Mouse (Mus musculus) MEL (cell line): ENCODE results near the gene Triobp. TPM values are rescaled to one million over a fixed set of nuclear protein-coding genes. Genes with fewer than 3 reads are reported as not detected.
A peak's percentile ranks its signal among the peaks of the same experiment; 100 is the strongest.

Source experiments
- DNase-seq: peaks from one replicate; pipeline ENCODE4 v3.0.0; 2011; ENCODE audit warnings: low read depth, low spot score
- H3K27ac ChIP-seq: 2 replicates; pipeline ENCODE4 v1.5.1; 2012; ENCODE audit warnings: low read depth, mild to moderate bottlenecking, control low read depth, low read length, moderate library complexity; ENCODE audit not compliant: control insufficient read depth
- H3K27me3 ChIP-seq, 2 experiments: fragments of 150-350 bp in 1 of 2; sonication (generic) in 1 of 2; 2 replicates each; pipeline ENCODE4 v1.6.1; 2012; ENCODE audit warnings: low read length in 2 of 2, mild to moderate bottlenecking in 2 of 2, improper control_type of control experiment in 1 of 2, moderate library complexity in 1 of 2; ENCODE audit not compliant: insufficient read depth in 2 of 2, control insufficient read depth in 1 of 2
- H3K36me3 ChIP-seq, 2 experiments: 2 replicates each; pipeline ENCODE4 v1.6.1; 2012 to 2014; ENCODE audit warnings: low read length in 2 of 2, improper control_type of control experiment in 1 of 2, inconsistent platforms in 1 of 2, mild to moderate bottlenecking in 1 of 2; ENCODE audit not compliant: insufficient read depth in 2 of 2, control insufficient read depth in 1 of 2
- H3K4me1 ChIP-seq, 2 experiments: fragments of 150-350 bp in 1 of 2; sonication (generic) in 1 of 2; 2 replicates each; pipeline ENCODE4 v1.6.1; 2012; ENCODE audit warnings: low read length in 2 of 2, improper control_type of control experiment in 1 of 2, mild to moderate bottlenecking in 1 of 2; ENCODE audit not compliant: insufficient read depth in 2 of 2, control insufficient read depth in 1 of 2
- H3K4me3 ChIP-seq, 2 experiments: fragments of 150-350 bp in 1 of 2; sonication (generic) in 1 of 2; 2 replicates each; pipeline ENCODE4 v1.5.1; 2012; ENCODE audit warnings: low read depth in 2 of 2, low read length in 2 of 2, mild to moderate bottlenecking in 2 of 2, moderate library complexity in 2 of 2, control low read depth in 1 of 2, improper control_type of control experiment in 1 of 2; ENCODE audit not compliant: control insufficient read depth in 1 of 2, insufficient read depth in 1 of 2
- H3K79me2 ChIP-seq: 2 replicates; pipeline ENCODE4 v1.6.1; 2012; ENCODE audit warnings: mild to moderate bottlenecking, low read length, moderate library complexity; ENCODE audit not compliant: control insufficient read depth, poor library complexity, insufficient read depth
- H3K9ac ChIP-seq: 2 replicates; pipeline ENCODE4 v1.6.1; 2012; ENCODE audit warnings: low read depth, mild to moderate bottlenecking, control low read depth, low read length, moderate library complexity; ENCODE audit not compliant: control insufficient read depth, poor library complexity, severe bottlenecking
- H3K9me3 ChIP-seq: fragments of 150-350 bp; sonication (generic); replicated peaks from 2 replicates; pipeline ENCODE4 v1.6.1; 2012; ENCODE audit warnings: mild to moderate bottlenecking, low read length, improper control_type of control experiment, moderate library complexity; ENCODE audit not compliant: insufficient read depth
- CHD1 ChIP-seq: IDR thresholded peaks from 2 replicates; pipeline ENCODE4 v1.6.1; 2012; ENCODE audit warnings: low read depth, mild to moderate bottlenecking, inconsistent platforms, low read length, improper control_type of control experiment
- CHD2 ChIP-seq: IDR thresholded peaks from 2 replicates; pipeline ENCODE4 v1.6.1; 2011; ENCODE audit warnings: low read length, improper control_type of control experiment
- E2F4 ChIP-seq: IDR thresholded peaks from 2 replicates; pipeline ENCODE4 v1.6.1; 2011; ENCODE audit warnings: low read depth, low read length, improper control_type of control experiment, borderline replicate concordance
- ETS1 ChIP-seq: IDR thresholded peaks from 2 replicates; pipeline ENCODE4 v1.6.1; 2012; ENCODE audit warnings: low read depth, mild to moderate bottlenecking, inconsistent platforms, low read length, improper control_type of control experiment, moderate library complexity
- GATA1 ChIP-seq: IDR thresholded peaks from 2 replicates; pipeline ENCODE4 v1.6.1; 2011; ENCODE audit warnings: low read depth, low read length, improper control_type of control experiment
- HCFC1 ChIP-seq: IDR thresholded peaks from 2 replicates; pipeline ENCODE4 v1.6.1; 2012; ENCODE audit warnings: low read depth, mild to moderate bottlenecking, inconsistent platforms, low read length, improper control_type of control experiment, moderate library complexity
- JUND ChIP-seq: IDR thresholded peaks from 2 replicates; pipeline ENCODE4 v1.6.1; 2011; ENCODE audit warnings: low read depth, mild to moderate bottlenecking, improper control_type of control experiment, low read length
- MAFK ChIP-seq: IDR thresholded peaks from 2 replicates; pipeline ENCODE4 v1.6.1; 2011; ENCODE audit warnings: low read depth, mild to moderate bottlenecking, low read length, improper control_type of control experiment, borderline replicate concordance
- MXI1 ChIP-seq: IDR thresholded peaks from 2 replicates; pipeline ENCODE4 v1.6.1; 2011; ENCODE audit warnings: mild to moderate bottlenecking, low read depth, low read length, improper control_type of control experiment
- MYC ChIP-seq: IDR thresholded peaks from 2 replicates; pipeline ENCODE4 v1.6.1; 2011; ENCODE audit warnings: low read depth, mild to moderate bottlenecking, low read length, improper control_type of control experiment, moderate library complexity
- NELFE ChIP-seq: IDR thresholded peaks from 2 replicates; pipeline ENCODE4 v1.6.1; 2011; ENCODE audit warnings: low read depth, low read length, improper control_type of control experiment
- NRF1 ChIP-seq: IDR thresholded peaks from 2 replicates; pipeline ENCODE4 v1.6.1; 2014; ENCODE audit warnings: low read depth, mild to moderate bottlenecking, inconsistent platforms, low read length, improper control_type of control experiment, moderate library complexity; ENCODE audit not compliant: poor library complexity, insufficient read depth, severe bottlenecking
- POLR2AphosphoS2 ChIP-seq: IDR thresholded peaks from 2 replicates; pipeline ENCODE4 v1.6.1; 2011; ENCODE audit warnings: low read length, improper control_type of control experiment
- RAD21 ChIP-seq: IDR thresholded peaks from 2 replicates; pipeline ENCODE4 v1.6.1; 2011; ENCODE audit warnings: mild to moderate bottlenecking, low read depth, low read length, improper control_type of control experiment
- RCOR1 ChIP-seq: IDR thresholded peaks from 2 replicates; pipeline ENCODE4 v1.6.1; 2012; ENCODE audit warnings: low read depth, mild to moderate bottlenecking, inconsistent platforms, low read length, improper control_type of control experiment
- TAL1 ChIP-seq: IDR thresholded peaks from 2 replicates; pipeline ENCODE4 v1.6.1; 2012; ENCODE audit warnings: mild to moderate bottlenecking, inconsistent platforms, low read length, moderate library complexity, mixed read lengths
- TBP ChIP-seq: IDR thresholded peaks from 2 replicates; pipeline ENCODE4 v1.8.0; 2011; ENCODE audit warnings: low read depth, low read length, improper control_type of control experiment
- USF1 ChIP-seq: IDR thresholded peaks from 2 replicates; pipeline ENCODE4 v1.6.1; 2014; ENCODE audit warnings: low read depth, mild to moderate bottlenecking, inconsistent platforms, low read length, improper control_type of control experiment, moderate library complexity
- ZC3H11A ChIP-seq: IDR thresholded peaks from 2 replicates; pipeline ENCODE4 v1.6.1; 2012; ENCODE audit warnings: low read depth, mild to moderate bottlenecking, inconsistent platforms, low read length, improper control_type of control experiment
- ZKSCAN1 ChIP-seq: IDR thresholded peaks from 2 replicates; pipeline ENCODE4 v1.6.1; 2012; ENCODE audit warnings: low read depth, mild to moderate bottlenecking, inconsistent platforms, low read length, improper control_type of control experiment, moderate library complexity
- ZMIZ1 ChIP-seq: IDR thresholded peaks from 2 replicates; pipeline ENCODE4 v1.6.1; 2012; ENCODE audit warnings: low read depth, mild to moderate bottlenecking, inconsistent platforms, low read length, improper control_type of control experiment, moderate library complexity
- polyA plus RNA-seq, 2 experiments: library from polyadenylated mRNA; stranded (reverse) in 1 of 2; unstranded in 1 of 2; fragments of >175 nt in 1 of 2; fragments of >200 nt in 1 of 2; gene quantifications; 2 replicates each; pipeline versions ENCODE4 v1.2.1 to v1.2.4; 2012; ENCODE audit warnings: low replicate concordance in 2 of 2, low read depth in 1 of 2; ENCODE audit not compliant: insufficient read length in 2 of 2, insufficient read depth in 1 of 2, missing spikeins in 1 of 2
- total RNA-seq: library from RNA; depleted of rRNA; stranded (reverse); fragments of 300-350 nt; gene quantifications from 2 replicates; pipeline ENCODE4 v1.2.3, GENCODE M21; 2012

The Triobp gene
- total and polyA plus RNA-seq, 3 experiments: 18.4 to 31.3 TPM; not detected in 1

DNA sequence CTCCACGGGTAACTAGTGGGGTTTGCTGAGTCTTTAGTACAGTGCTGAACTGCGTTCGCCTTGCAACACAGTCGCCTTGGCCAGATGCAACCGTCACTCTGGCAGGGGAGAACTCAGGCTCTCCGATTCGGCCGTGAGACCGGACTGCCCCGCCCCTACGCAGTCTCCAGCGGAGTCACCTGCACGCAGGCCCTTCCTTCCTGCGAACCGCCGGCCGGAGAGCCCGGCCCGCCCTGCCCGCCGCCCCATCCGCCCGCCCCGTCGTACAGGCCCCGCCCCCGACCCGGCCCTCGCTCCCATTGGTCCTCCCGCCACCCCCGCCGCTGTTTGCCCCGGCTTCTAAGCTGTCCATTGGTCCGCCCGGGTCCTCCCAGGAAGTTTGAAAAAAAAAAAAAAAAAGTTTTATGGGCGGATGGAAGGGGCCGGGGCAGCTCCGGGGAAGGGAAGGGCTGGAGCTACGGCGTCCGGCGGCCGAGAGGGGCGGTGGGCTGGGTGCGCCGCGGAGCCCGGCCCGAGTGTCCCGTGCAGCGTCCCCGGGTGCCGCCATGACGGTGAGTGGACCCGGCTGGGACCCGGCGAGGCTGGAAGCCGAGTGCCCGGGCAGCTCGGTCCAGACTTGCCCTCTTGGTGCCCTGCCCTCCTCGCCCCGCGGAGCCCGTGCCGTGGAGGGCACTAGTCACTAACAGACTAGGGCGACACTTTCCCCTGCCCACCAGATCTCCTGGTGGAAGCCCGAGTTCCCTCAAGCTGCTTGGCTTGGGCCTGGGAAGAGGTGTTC lies 35.3 kb downstream of the Triobp start (continued):
- TF ChIP-seq CHD1: no peak
- peak; percentile 49; the same call in 1 of the 2 replicates for TF ChIP-seq TBP
- no peak for TF ChIP-seq ZC3H11A
- TF ChIP-seq CHD2: no peak
- TF ChIP-seq MYC: no peak
- peak; percentile 75; the same call in 1 of the 2 replicates for TF ChIP-seq POLR2AphosphoS2

DNA sequence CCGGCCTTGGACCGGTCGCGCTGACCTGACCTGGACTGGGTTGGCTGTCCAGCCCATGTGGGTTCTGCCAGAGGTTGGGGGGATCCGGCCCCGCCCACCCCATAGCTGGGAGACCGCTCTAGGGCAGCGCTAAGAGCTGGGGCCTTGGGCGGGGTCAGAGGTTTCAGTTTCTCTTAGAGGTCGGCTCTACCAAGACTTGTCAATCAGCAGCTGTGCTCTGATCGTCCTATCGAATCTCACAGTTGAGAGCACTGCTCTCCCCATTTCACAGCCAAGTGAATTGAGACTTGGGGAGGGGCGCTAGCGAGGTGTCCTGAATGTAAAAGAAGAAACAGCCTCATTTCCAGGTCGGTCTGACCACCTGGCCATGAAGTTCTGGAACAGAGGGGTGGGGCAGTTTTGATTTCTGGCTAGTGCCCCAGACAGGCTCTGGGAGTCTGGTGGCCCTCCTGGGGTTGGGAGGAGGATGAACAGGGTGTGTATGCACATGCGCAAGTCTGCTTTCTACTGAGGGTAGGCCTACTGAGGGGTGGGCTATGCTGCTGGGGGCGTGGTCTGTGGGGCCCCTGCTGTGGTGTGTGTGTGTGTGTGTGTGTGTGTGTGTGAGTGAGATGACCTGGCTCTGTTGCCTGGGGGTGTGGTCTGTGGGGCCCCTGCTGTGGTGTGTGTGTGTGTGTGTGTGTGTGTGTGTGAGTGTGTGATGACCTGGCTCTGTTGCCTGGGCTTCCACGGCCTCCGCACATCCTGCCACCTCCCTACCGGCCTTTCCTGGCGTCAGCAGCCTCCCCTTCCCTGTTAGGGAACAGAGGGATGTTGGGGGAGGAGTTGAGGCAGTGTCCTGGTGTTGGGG lies 36.1 kb downstream of the Triobp start:
- H3K79me2 ChIP-seq: peaks cover 4% of the 10 kb centered on the region; the same call in 1 of the 2 replicates
- no peaks in the 10 kb centered on the region for H3K27me3 ChIP-seq
- peak overlapping the region; percentile 75 to 82 for H3K4me3 ChIP-seq
- peak; percentile 84 for DNase-seq
- H3K36me3 ChIP-seq: peaks cover 0 to 5% of the 10 kb centered on the region in 2 experiments; a peak in 2 of 4 replicates
- peak overlapping the region; percentile 71 for H3K27ac ChIP-seq
- H3K9ac ChIP-seq: peak overlapping the region; percentile 80
- peaks cover 2 to 14% of the 10 kb centered on the region in 2 experiments for H3K4me1 ChIP-seq
- no peak for TF ChIP-seq RAD21
- no peak for TF ChIP-seq RCOR1
- peak; percentile 73 for TF ChIP-seq NRF1
- TF ChIP-seq TAL1: no peak
- TF ChIP-seq ZMIZ1: no peak
- TF ChIP-seq POLR2AphosphoS2: no peak
- no peak for TF ChIP-seq CHD1
- TF ChIP-seq E2F4: no peak
- TF ChIP-seq ZKSCAN1: no peak
- no peak for TF ChIP-seq MAFK
- TF ChIP-seq NELFE: peak; percentile 4; the same call in 1 of the 2 replicates
- no peak for TF ChIP-seq JUND
- TF ChIP-seq GATA1: no peak
- TF ChIP-seq ETS1: peak; percentile 52
- TF ChIP-seq HCFC1: no peak
- no peak for TF ChIP-seq USF1
- peak; percentile 49 for TF ChIP-seq MXI1
- TF ChIP-seq, all 39 proteins: peak for 4
- no peaks in the 10 kb centered on the region for H3K9me3 ChIP-seq
